Mouse (Mus musculus) forebrain, embryonic 10.5 days (tissue): ENCODE measurements around the gene Tmem220. TPM values are rescaled to one million over a fixed set of nuclear protein-coding genes. Genes with fewer than 3 reads are reported as not detected.

Experiments used
- DNase-seq: peaks from one replicate; pipeline ENCODE4 v3.0.0-alpha.2; 2017; ENCODE audit warnings: low spot score; ENCODE audit errors: extremely low spot score
- H3K27ac ChIP-seq: fragments of 300-500 bp; sonication (generic); 2 replicates; pipeline ENCODE4 v1.5.1; 2016; ENCODE audit warnings: mild to moderate bottlenecking
- H3K27me3 ChIP-seq: fragments of 300-500 bp; sonication (generic); 2 replicates; pipeline ENCODE4 v1.6.1; 2016; ENCODE audit warnings: mild to moderate bottlenecking; ENCODE audit not compliant: poor library complexity, severe bottlenecking
- H3K36me3 ChIP-seq: fragments of 300-500 bp; sonication (generic); replicated peaks from 2 replicates; pipeline ENCODE4 v1.6.1; 2016; ENCODE audit warnings: mild to moderate bottlenecking, moderate library complexity
- H3K4me1 ChIP-seq: fragments of 300-500 bp; sonication (generic); 2 replicates; pipeline ENCODE4 v1.6.1; 2016
- H3K4me3 ChIP-seq: fragments of 300-500 bp; sonication (generic); 2 replicates; pipeline ENCODE4 v1.5.1; 2016; ENCODE audit warnings: mild to moderate bottlenecking, moderate library complexity
- H3K9me3 ChIP-seq: fragments of 300-500 bp; sonication (generic); 2 replicates; pipeline ENCODE4 v1.6.1; 2016; ENCODE audit warnings: mild to moderate bottlenecking, moderate library complexity
- WGBS: fragments of 180-500 bp; shearing (Covaris S2); methylation state at CpG from one replicate; pipeline ENCODE4 v1.1.7; 2016; 5-methylcytosine and 5-hydroxymethylcytosine counted together
- polyA plus RNA-seq: library from polyadenylated mRNA; unstranded; fragments of >200 nt; fragmentation: Nextera tagmentation; extraction: Ambion mirVana; gene quantifications from 2 replicates; pipeline ENCODE4 v1.2.1, GENCODE M21; 2016

The Tmem220 gene
- polyA plus RNA-seq, result 0.63 and 0.86 TPM in 2 replicates

DNA sequence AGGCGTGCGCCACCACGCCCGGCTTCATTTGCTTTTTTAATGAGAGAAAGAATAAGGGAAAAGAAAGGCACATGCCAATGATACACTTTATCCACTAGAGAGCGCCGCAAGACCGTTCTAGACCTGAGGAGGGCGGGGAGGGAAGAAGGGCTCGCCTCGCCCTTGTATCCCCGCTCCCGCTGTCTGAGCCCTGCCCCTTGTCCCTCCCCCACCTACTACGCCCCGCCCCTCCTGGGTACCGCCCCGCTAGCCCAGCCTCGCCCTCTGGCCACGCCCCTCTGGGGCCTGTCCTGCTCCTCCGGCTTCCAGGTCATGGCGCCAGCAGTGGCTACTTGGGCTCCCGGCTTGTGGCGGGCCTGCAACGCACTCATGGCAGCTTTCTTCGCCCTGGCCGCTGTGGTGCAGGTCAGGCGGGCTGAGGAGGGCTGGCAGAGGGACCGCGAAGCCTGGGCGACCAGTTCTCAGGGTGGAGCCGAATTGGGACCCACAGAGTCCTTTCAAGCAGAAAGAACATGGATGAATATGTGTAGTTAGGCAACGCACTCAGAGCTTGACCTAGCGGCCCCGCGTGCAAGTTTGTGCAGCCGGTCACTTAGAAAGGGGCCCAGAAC is at the start of gene Tmem220:
TSS of gene Tmem220 (plus strand) at position 288 of the 611 bp plus-strand sequence.
- H3K36me3 ChIP-seq, result no peaks in the 10 kb centered on the region
- H3K4me1 ChIP-seq, result peaks cover 28% of the 10 kb centered on the region
- H3K27ac ChIP-seq, result peak within 1 kb of the TSS; percentile 90
- H3K9me3 ChIP-seq, result no peaks in the 10 kb centered on the region
- peak within 1 kb of the TSS; percentile 63 for H3K4me3 ChIP-seq
- DNase-seq, result peak; percentile 97
- WGBS, result 2% methylated on average over 35 of the region's 35 CpGs
- peaks cover 30% of the 10 kb centered on the region for H3K27me3 ChIP-seq

DNA sequence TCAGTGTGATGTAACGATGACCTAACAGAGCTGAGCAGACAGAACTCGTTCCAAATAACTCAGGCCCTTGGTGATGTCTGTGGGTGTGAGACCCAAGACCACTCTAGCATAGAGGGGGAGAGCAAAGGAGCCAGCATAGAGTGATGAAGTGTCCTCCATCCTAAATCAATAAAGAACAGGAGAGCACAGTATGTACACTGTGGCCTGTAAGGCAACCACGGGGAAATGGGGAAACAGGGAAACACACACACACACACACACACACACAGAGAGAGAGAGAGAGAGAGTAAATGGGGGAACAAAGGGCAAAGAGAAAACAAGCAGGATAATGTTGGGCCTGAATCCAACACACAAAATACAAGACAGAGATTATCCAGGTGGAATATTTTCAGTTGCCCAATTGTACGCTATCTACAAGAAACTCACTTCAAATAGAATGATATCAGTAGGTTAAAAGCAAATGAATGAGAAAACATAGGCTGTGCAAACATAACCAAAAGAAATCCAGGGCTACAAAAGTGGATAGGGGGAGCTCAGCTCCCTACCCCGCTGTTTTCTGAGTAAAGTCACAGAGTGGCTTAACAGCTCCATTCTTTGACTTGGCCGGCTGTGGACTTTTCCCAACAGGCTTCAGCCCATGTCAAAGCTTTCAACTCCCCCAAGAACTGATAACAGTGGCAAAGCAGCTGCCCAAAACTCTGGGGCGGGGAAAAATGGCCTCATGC is 49.2 kb upstream of the Tmem220 start:
- Histone ChIP-seq H3K9me3 (peaks cover 14% of the 10 kb centered on the region; the same call in 1 of the 2 replicates), H3K4me1 (no peaks in the 10 kb centered on the region), H3K36me3 (no peaks in the 10 kb centered on the region), H3K4me3 (no peak overlapping the region), H3K27ac (no peak overlapping the region), H3K27me3 (no peaks in the 10 kb centered on the region)
- 87% methylated on average over 7 of the region's 7 CpGs for WGBS
- no peak for DNase-seq

DNA sequence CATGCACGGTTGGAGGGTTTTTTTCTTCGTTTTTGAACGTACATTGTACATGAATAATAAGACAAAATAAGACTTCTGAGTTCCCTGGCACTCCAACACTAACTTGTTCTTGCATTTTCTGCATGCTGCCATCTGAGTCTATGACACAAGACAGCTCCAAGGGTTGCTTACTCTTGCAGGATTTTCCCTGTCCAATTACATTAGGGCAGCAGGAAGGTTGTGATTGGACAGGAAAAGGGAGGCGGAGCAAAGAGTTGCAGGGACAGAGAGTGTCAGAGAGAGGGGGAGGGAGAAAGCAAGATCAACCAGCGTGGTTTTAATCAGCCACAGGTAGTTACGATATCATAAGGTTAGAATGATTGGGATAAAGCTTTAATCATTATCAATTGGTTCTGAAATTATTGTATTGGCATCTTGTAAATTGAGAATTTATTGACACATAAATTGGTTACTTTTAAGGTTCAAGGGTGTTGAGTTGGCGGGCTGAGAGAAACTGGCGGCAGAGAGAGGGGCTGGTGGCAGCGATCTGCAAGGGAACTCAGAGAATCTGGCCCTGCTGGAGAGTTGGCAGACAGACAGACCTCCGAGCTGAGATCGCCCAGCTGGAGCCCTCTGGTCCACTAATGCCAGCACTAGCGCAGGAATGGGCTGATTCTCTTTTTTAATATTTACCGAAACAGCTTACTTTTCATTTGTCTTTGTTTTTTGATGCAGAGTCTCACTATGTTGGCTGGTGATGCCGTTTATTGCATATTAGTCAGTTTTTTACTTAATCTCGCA is 43.4 kb upstream of the Tmem220 start:
- H3K27ac ChIP-seq, result no peak overlapping the region
- H3K27me3 ChIP-seq, result peaks cover 4% of the 10 kb centered on the region; the same call in 1 of the 2 replicates
- no peaks in the 10 kb centered on the region for H3K36me3 ChIP-seq
- peaks cover 38% of the 10 kb centered on the region for H3K4me1 ChIP-seq
- 85% methylated on average over 15 of the region's 15 CpGs for WGBS
- no peaks in the 10 kb centered on the region for H3K9me3 ChIP-seq
- H3K4me3 ChIP-seq, result no peak overlapping the region
- no peak for DNase-seq

DNA sequence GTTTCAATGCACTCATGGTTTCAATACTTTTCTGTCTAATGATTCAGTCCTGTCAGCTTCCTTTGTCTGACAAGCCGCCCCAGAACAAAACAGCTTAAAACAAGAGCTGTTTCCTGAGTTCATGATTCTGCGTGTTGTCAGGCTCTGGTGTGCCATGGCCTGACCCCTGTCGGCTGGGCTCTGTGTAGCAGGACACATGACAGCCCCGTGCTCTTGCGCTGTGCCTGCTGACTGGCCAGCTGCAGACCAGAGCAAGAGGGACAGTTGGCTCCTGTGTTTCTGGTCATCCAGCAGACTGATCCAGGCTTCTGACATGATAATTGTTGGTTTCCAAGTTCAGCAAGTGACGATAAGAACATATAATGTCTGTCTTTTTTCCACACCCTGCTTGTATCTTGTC is 42.2 kb upstream of the Tmem220 start:
- Histone ChIP-seq H3K4me3 (no peak overlapping the region), H3K27me3 (peaks cover 4% of the 10 kb centered on the region; the same call in 1 of the 2 replicates), H3K4me1 (peaks cover 38% of the 10 kb centered on the region), H3K36me3 (no peaks in the 10 kb centered on the region), H3K27ac (0 out of 2 replicates have a peak overlapping the region, but pooled peaks have one; percentile 30), H3K9me3 (no peaks in the 10 kb centered on the region)
- 53% methylated on average over 6 of the region's 6 CpGs for WGBS
- DNase-seq, result peak; percentile 43

DNA sequence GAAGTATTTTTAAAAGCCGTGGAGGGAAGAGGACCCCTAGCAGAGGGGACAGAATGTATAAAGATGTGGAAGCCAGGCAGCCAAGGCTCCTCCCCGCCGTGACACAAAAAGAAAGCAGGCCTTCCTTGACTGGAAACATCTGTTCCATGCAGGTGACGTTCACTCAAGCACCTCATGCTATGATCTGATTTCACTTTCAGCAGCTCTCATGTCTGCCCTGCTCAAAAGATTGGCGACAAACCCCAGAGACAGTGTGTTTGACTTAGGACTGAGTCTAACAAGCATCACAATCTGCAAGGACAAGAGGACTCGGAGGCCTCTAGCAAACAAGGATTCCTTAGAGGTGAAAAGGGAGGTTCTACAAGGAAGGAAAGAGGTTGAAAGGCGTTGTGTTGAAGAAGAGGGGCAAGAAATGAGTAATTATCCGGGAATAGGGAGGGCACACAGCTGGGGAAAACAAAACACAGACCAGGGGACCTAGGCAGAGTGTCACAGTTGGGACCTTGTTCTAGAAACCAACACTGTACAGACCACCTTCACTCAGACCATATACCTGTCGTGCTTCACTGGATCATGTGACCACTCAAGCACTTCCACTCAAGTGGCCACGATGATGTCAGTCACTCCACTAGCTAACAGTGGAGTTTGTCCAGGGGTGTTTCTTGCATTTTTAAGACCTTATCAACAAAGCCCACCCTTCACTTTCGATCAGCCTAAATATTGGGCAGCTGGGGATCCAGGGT is 41.4 kb upstream of the Tmem220 start:
- Histone ChIP-seq H3K9me3 (no peaks in the 10 kb centered on the region), H3K4me3 (0 out of 2 replicates have a peak overlapping the region, but pooled peaks have one; percentile 54), H3K27me3 (peaks cover 4% of the 10 kb centered on the region; the same call in 1 of the 2 replicates), H3K36me3 (no peaks in the 10 kb centered on the region), H3K27ac (peak overlapping the region; percentile 87), H3K4me1 (peaks cover 38% of the 10 kb centered on the region)
- WGBS, result 63% methylated on average over 11 of the region's 11 CpGs
- DNase-seq, result no peak

DNA sequence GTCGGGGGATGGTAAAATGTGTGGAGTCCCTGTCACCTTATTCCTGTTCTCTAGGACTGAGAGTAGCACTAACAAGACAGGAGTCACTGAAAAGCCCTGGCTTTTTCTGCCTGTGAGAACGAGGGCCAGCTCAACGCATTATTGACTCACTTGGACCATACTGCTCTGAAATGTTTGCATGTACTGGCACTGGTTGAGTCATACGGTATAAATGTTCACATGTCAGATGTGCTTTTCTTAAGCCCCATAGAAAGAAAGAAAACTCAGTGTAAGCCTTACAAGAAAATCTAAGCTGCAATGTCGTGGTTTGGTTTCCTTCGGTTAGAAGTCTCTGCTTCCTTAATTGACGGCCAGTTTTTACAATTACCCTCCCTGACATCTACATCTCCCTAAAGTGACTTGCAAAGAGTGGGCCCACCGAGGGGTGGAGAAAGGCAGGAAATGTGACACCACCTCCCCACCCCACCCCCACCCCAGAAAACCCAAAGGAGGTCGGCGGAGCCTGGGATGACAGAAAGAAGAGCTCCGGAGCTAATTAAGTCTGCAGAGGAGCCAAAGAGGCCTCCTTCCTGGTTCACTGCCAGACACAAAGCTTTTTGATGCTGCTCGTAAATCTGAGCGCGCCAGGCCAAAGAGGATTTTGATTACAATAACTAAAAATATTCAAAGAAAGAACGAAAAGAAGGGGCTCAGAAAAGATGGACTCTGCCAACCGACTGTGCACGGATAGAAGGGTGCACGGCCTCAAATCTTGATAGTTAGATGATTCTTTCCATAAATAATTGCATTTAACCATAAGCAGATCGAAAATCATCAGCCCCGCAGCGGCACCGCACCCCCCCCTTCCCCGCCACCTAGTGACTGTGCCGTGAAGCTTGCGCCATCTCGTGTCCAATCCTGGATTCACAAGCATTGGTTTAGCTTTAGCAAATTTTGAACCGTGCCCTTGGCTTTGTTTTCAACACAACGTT is 40.5 kb upstream of the Tmem220 start:
- no peaks in the 10 kb centered on the region for H3K36me3 ChIP-seq
- H3K9me3 ChIP-seq, result no peaks in the 10 kb centered on the region
- peak; percentile 76 for DNase-seq
- H3K4me3 ChIP-seq, result peak overlapping the region; percentile 54
- H3K27me3 ChIP-seq, result peaks cover 4% of the 10 kb centered on the region; the same call in 1 of the 2 replicates
- H3K4me1 ChIP-seq, result peaks cover 38% of the 10 kb centered on the region
- 5% methylated on average over 28 of the region's 28 CpGs for WGBS
- H3K27ac ChIP-seq, result peak overlapping the region; percentile 87

DNA sequence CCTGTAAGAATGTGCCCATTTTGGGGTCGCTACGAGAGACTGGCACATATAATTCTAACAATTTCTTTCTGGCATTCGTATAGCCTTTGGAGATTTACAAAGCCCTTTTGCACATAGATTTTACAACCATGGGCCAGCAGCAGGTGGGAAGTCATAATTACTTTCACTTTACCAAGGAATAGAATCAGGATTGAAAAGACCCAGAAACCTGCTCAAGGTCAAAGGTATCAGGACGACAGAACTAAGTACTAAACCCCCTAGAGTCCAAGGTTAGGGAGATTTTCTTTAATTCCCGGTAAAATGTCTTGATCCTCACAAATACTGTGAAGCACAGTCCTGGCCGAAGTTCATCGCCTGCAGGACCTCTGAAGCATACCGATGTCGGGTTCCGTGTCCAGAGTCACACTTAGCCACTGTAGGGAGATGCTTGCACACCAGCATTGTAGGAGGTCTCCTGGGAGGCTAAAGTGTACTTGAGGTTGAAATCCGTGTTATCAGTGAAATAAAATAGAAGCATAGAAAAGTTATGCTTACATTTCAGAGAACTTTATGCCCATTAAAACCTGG is 39.7 kb upstream of the Tmem220 start:
- Histone ChIP-seq H3K9me3 (no peaks in the 10 kb centered on the region), H3K27me3 (peaks cover 4% of the 10 kb centered on the region; the same call in 1 of the 2 replicates), H3K4me3 (peak overlapping the region; percentile 54), H3K27ac (peak overlapping the region; percentile 87), H3K4me1 (peaks cover 38% of the 10 kb centered on the region), H3K36me3 (no peaks in the 10 kb centered on the region)
- 41% methylated on average over 11 of the region's 11 CpGs for WGBS
- DNase-seq, result no peak

DNA sequence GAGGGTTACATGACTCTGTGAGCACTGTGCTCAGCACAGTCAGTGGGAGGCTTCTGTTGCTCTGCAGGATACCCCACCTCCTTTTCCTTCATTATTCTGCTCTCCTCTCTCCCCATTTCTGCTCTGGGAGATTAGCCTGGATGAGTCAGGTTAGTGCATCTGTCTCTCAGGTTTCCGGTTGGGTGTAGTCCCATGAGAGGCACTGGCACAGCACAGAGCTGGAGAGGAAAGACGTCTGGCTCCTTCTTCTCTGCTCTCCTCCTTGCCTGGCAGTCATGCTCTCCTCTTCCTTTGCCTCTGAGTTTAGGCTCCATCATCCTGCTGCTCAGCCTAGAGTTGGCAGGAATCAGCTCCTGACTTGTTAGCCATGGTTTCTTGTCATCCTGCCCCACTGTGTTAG is 32.8 kb upstream of the Tmem220 start:
- 90% methylated on average over 2 of the region's 2 CpGs for WGBS
- Histone ChIP-seq H3K4me1 (peaks cover 5% of the 10 kb centered on the region; the same call in 1 of the 2 replicates), H3K9me3 (no peaks in the 10 kb centered on the region), H3K27me3 (no peaks in the 10 kb centered on the region; the same call in 1 of the 2 replicates), H3K36me3 (no peaks in the 10 kb centered on the region), H3K4me3 (no peak overlapping the region), H3K27ac (no peak overlapping the region)
- no peak for DNase-seq

DNA sequence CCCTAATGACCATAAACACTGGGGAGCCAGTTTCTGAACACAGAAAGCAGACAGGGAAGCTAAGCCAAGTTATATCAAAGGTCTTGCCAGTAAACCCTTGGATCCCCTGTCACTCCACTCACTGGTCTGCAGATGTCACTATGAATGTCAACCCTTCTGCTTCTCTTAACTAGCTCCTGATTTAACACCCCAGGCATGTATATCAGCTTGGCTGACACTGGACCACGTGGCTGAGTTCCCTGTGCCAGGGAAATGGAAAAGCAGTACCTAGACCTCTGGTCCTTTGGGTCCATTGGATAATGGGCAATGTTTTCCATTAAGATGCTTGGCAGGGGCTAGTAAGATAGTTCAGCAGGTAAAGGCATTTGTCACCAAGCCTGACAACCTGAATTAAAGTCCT is 31.3 kb upstream of the Tmem220 start:
- Histone ChIP-seq H3K4me3 (no peak overlapping the region), H3K36me3 (no peaks in the 10 kb centered on the region), H3K9me3 (no peaks in the 10 kb centered on the region), H3K27me3 (no peaks in the 10 kb centered on the region; the same call in none of the 2 replicates), H3K27ac (no peak overlapping the region), H3K4me1 (peaks cover 5% of the 10 kb centered on the region; the same call in 1 of the 2 replicates)
- no peak for DNase-seq
- 60% methylated on average over 1 of the region's 1 CpGs for WGBS

DNA sequence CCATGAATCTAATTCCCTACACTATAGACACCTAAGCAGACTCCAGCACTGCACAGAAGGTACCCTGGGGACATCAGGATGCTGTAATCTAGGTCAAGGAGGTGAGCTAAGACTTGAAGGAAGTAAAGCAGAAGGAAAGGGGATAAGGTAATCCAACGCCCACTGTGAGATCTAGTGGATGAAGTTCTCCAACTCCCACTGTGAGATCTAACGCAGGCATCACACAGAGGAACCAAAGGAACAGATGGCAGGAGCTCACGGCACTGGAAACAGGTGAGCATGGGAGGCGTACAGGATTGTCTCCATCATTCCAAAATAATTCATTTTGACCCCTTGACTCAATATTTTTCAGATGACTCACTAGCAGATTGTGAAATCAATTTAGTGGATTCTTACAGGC is 28.5 kb upstream of the Tmem220 start:
- 84% methylated on average over 4 of the region's 4 CpGs for WGBS
- H3K4me3 ChIP-seq, result no peak overlapping the region
- H3K27me3 ChIP-seq, result no peaks in the 10 kb centered on the region; the same call in none of the 2 replicates
- no peak for DNase-seq
- no peaks in the 10 kb centered on the region for H3K36me3 ChIP-seq
- H3K4me1 ChIP-seq, result peaks cover 17% of the 10 kb centered on the region
- H3K27ac ChIP-seq, result no peak overlapping the region
- no peaks in the 10 kb centered on the region for H3K9me3 ChIP-seq
